Mouse (Mus musculus) hindbrain, embryonic 11.5 days (tissue): ENCODE data around the gene Gm572. TPM values are rescaled to one million over a fixed set of nuclear protein-coding genes. Genes with fewer than 3 reads are reported as not detected.

Experiments
- ATAC-seq: fragments of 200-750 bp; cut with Nextera tagmentation; 2 replicates; pipeline ENCODE4 v1.8.0; 2017; ENCODE audit warnings: mild to moderate bottlenecking, moderate TSS enrichment, moderate library complexity; ENCODE audit not compliant: low FRiP score
- DNase-seq: peaks from one replicate; pipeline ENCODE4 v3.0.0-alpha.2; 2015; ENCODE audit warnings: low spot score
- H3K27ac ChIP-seq: fragments of 300-500 bp; sonication (generic); 2 replicates; pipeline ENCODE4 v1.5.1; 2014; ENCODE audit warnings: mild to moderate bottlenecking, low read depth, low read length
- H3K27me3 ChIP-seq: fragments of 300-500 bp; sonication (generic); 2 replicates; pipeline ENCODE4 v1.6.1; 2014; ENCODE audit warnings: mild to moderate bottlenecking, low read length, moderate library complexity, mixed read lengths; ENCODE audit not compliant: control insufficient read depth, insufficient read depth
- H3K36me3 ChIP-seq: fragments of 300-500 bp; sonication (generic); 2 replicates; pipeline ENCODE4 v1.6.1; 2014; ENCODE audit warnings: mild to moderate bottlenecking, low read length, moderate library complexity, mixed read lengths; ENCODE audit not compliant: control insufficient read depth, insufficient read depth
- H3K4me1 ChIP-seq: fragments of 300-500 bp; sonication (generic); replicated peaks from 2 replicates; pipeline ENCODE4 v1.6.1; 2014; ENCODE audit warnings: low read length, mixed read lengths; ENCODE audit not compliant: control insufficient read depth, insufficient read depth
- H3K4me2 ChIP-seq: fragments of 300-500 bp; sonication (generic); replicated peaks from 2 replicates; pipeline ENCODE4 v1.6.1; 2014; ENCODE audit warnings: mild to moderate bottlenecking, low read depth, low read length
- H3K4me3 ChIP-seq: fragments of 300-500 bp; sonication (generic); 2 replicates; pipeline ENCODE4 v1.5.1; 2014; ENCODE audit warnings: low read depth, low read length
- H3K9ac ChIP-seq: fragments of 300-500 bp; sonication (generic); 2 replicates; pipeline ENCODE4 v1.6.1; 2014; ENCODE audit warnings: low read depth, low read length
- H3K9me3 ChIP-seq: fragments of 300-500 bp; sonication (generic); 2 replicates; pipeline ENCODE4 v1.6.1; 2016; ENCODE audit warnings: low read length; ENCODE audit not compliant: control insufficient read depth
- WGBS: fragments of 180-500 bp; shearing (Covaris S2); extraction: QIAGEN DNeasy Blood & Tissue Kit; methylation state at CpG from one replicate; pipeline ENCODE4 v1.1.7; 2014; 5-methylcytosine and 5-hydroxymethylcytosine counted together
- polyA plus RNA-seq: library from polyadenylated mRNA; unstranded; fragments of >200 nt; fragmentation: Nextera tagmentation; extraction: Ambion mirVana; gene quantifications from 2 replicates; pipeline ENCODE4 v1.2.1, GENCODE M21; 2014

Gene Gm572
- polyA plus RNA-seq, 1 experiment from 2014 or later, result not detected

DNA sequence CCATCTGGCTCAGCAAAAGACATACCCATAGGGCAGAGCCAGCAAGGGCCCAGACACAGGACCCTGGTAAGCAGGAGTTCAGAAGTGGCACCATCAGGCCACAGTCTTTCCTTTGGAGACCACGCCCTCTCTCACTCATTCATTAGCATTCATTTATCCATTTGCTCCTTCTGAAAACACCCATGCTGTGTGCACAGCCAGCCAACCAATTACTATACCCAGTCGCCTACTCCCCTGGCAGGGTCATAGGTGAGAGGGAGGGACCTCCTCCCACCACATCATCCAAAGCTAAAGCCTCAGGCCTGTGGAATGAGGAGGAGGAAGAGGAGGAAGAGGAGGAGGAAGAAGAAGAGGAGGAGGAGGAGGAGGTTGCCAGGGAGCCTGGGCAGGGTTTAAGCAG is 67.3 kb downstream of the Gm572 start:
- H3K27ac ChIP-seq, result 0 out of 2 replicates have a peak overlapping the region, but pooled peaks have one; percentile 17

DNA sequence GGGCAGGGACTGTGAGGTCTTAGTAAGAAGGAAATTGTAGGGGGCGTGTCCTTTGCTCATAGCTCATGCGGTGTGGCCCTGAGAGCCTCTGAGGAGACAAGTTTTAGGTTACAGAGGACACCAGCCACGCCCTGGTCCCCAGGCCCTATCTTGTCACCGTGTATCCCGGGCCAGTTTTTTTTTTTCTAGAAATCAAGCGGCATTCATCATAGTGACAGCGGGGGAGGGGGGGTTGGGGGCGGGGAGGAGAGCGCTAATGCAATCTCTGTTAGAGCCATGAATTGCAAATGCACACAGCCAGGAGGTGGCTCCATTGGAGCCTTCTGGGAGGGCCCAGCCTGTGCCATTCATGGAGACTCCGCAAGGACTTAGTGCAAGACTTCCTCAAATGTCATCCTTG is 68.2 kb downstream of the Gm572 start:
- H3K4me1 ChIP-seq, result peaks cover 21% of the 10 kb centered on the region
- H3K4me2 ChIP-seq, result peak overlapping the region; percentile 7; the same call in 1 of the 2 replicates
- no peaks in the 10 kb centered on the region for H3K36me3 ChIP-seq
- DNase-seq, result peak; percentile 63
- no peaks in the 10 kb centered on the region for H3K27me3 ChIP-seq
- WGBS, result 2% methylated on average over 10 of the region's 10 CpGs
- no peak overlapping the region for H3K4me3 ChIP-seq
- no peaks in the 10 kb centered on the region for H3K9me3 ChIP-seq
- H3K9ac ChIP-seq, result no peak overlapping the region
- ATAC-seq, result peak; percentile 65
- H3K27ac ChIP-seq, result peak overlapping the region; percentile 60; the same call in 1 of the 2 replicates

More for the DNA sequence above, 67.3 kb downstream of the Gm572 start:
- no peak overlapping the region for H3K4me2 ChIP-seq
- WGBS, result 25% methylated on average over 2 of the region's 2 CpGs
- H3K4me1 ChIP-seq, result peaks cover 21% of the 10 kb centered on the region
- no peak for ATAC-seq
- no peaks in the 10 kb centered on the region for H3K36me3 ChIP-seq
- H3K27me3 ChIP-seq, result no peaks in the 10 kb centered on the region
- no peak overlapping the region for H3K9ac ChIP-seq
- no peak for DNase-seq
- no peak overlapping the region for H3K4me3 ChIP-seq
- H3K9me3 ChIP-seq, result no peaks in the 10 kb centered on the region

DNA sequence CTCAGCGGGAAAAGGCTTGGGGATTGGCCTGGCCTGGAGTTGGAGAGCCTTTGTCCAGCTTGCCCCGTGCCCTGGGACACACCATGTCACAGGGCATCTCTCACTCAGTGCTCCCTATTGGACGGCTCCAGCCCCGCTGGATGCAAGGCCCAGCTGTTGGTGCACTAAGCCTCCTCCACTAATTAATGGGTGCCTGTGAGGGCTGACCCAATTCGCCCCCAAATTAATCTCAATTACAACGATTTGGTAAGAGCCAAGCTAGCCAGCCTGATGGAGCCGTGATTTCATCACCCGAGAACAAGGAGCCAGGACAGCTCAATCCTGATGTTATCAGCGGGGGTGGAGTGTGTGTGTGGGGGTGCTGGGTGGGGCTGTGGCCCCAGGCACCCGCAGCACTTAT is 69.5 kb downstream of the Gm572 start:
- H3K27ac ChIP-seq, result peak overlapping the region; percentile 58
- ATAC-seq (peak; percentile 15; the same call in 1 of the 2 replicates), DNase-seq (no peak)
- WGBS, result 48% methylated on average over 10 of the region's 10 CpGs
- no peaks in the 10 kb centered on the region for H3K27me3 ChIP-seq
- H3K9me3 ChIP-seq, result no peaks in the 10 kb centered on the region
- peaks cover 21% of the 10 kb centered on the region for H3K4me1 ChIP-seq
- no peak overlapping the region for H3K4me2 ChIP-seq
- no peak overlapping the region for H3K9ac ChIP-seq
- H3K4me3 ChIP-seq, result no peak overlapping the region
- H3K36me3 ChIP-seq, result no peaks in the 10 kb centered on the region

DNA sequence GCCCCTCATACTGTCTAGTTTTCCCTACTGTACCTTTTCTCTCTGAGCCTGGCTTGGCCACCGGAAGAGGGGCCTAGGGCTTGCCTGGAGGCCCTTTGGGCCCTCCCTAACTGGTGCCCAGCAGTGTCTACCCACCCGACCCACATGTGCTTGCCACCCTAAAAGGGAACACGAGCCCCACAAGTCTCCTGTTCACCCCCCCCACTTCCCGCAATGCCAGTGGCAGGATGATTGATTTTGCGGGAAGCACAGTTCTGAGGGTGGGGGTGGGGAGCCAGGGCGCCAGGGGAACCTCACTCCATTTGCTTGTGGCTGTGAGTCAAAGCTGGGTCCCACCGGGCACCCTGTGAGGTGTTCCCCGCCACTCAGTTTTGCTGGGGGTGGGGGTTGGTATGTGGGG is 70.9 kb downstream of the Gm572 start:
- no peaks in the 10 kb centered on the region for H3K9me3 ChIP-seq
- peaks cover 21% of the 10 kb centered on the region for H3K4me1 ChIP-seq
- H3K27me3 ChIP-seq, result no peaks in the 10 kb centered on the region
- no peak overlapping the region for H3K9ac ChIP-seq
- ATAC-seq, result no peak
- 58% methylated on average over 8 of the region's 8 CpGs for WGBS
- no peak overlapping the region for H3K27ac ChIP-seq
- H3K36me3 ChIP-seq, result no peaks in the 10 kb centered on the region
- no peak for DNase-seq
- no peak overlapping the region for H3K4me3 ChIP-seq
- no peak overlapping the region for H3K4me2 ChIP-seq

DNA sequence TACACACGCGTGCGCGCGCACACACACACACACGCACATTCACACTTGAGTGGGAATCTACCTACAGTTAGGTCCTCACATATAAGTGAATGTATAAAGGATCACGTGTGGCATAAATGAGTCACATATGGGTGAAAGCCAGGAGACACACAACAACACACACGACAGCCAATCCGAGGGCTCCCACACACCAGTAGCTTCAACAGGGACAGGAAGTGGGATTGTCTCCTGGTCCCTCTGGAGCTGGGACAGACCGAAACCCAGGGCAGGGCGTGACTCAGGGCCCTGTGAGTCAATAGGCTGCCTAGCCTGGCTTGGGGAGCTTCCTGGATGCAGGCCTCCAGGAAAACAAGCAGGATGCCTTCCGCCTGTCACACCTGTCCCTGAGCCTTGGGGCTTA is 71.6 kb downstream of the Gm572 start:
- Histone ChIP-seq H3K27me3 (no peaks in the 10 kb centered on the region), H3K36me3 (no peaks in the 10 kb centered on the region), H3K9ac (no peak overlapping the region), H3K9me3 (no peaks in the 10 kb centered on the region), H3K4me1 (peaks cover 21% of the 10 kb centered on the region), H3K27ac (no peak overlapping the region), H3K4me3 (no peak overlapping the region), H3K4me2 (no peak overlapping the region)
- WGBS, result 84% methylated on average over 12 of the region's 12 CpGs
- ATAC-seq (no peak), DNase-seq (no peak)

DNA sequence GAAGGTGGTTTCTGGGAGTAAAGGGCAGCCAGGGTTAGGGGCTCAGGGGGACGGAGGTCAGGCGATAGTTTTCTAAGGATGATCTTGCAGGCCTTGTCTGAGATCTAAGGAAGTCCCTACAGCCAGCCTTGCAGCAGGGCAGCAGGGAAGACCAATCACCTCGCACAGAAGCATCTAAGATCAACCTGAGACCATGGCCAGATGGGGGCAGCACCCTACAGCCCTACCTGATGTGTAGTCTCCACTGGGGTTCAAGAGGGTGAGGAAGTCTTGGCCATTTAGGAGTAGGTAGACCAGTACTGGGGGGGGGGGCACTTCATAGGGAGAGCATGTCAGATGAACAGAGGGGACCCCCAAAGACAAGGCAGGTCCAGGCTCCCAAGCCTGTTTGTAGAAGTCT is 72.3 kb downstream of the Gm572 start:
- H3K36me3 ChIP-seq, result no peaks in the 10 kb centered on the region
- no peak overlapping the region for H3K27ac ChIP-seq
- DNase-seq (no peak), ATAC-seq (no peak)
- H3K4me1 ChIP-seq, result peaks cover 18% of the 10 kb centered on the region
- no peak overlapping the region for H3K9ac ChIP-seq
- no peak overlapping the region for H3K4me3 ChIP-seq
- 52% methylated on average over 3 of the region's 3 CpGs for WGBS
- no peaks in the 10 kb centered on the region for H3K9me3 ChIP-seq
- no peaks in the 10 kb centered on the region for H3K27me3 ChIP-seq
- no peak overlapping the region for H3K4me2 ChIP-seq

Other genes with a start within 250 kb of the Gm572 start
- 14.4 and 14.6 TPM in 2 replicates for gene Ubiad1, start 198.5 kb upstream of the Gm572 start, polyA plus RNA-seq
- gene Mtor, start 194.7 kb upstream of the Gm572 start, polyA plus RNA-seq, result 28.0 and 33.0 TPM in 2 replicates
- 0.28 and 0.33 TPM in 2 replicates for gene Angptl7, start 142.9 kb upstream of the Gm572 start, polyA plus RNA-seq
- 93.9 and 106 TPM in 2 replicates for gene Exosc10, start 84.9 kb upstream of the Gm572 start, polyA plus RNA-seq
- gene Srm, start 51.8 kb upstream of the Gm572 start, polyA plus RNA-seq, result 156 and 160 TPM in 2 replicates
- gene Masp2, start 40.8 kb upstream of the Gm572 start, polyA plus RNA-seq, result 0.15 and 0.25 TPM in 2 replicates
- 199 and 210 TPM in 2 replicates for gene Tardbp, start 16.3 kb upstream of the Gm572 start, polyA plus RNA-seq
- gene Casz1, start 161.1 kb downstream of the Gm572 start, polyA plus RNA-seq, result 6.4 and 7.8 TPM in 2 replicates